Mouse (Mus musculus): Measurements from ENCODE around the gene Adar. TPM values are rescaled to one million over a fixed set of nuclear protein-coding genes. Genes with fewer than 3 reads are reported as not detected.

Gene Adar
- polyA plus RNA-seq, 2 experiments from 2014 or later: 51.0 to 56.7 TPM

GRCm38 (mm10) chr3:89732091-89732490, 17.3 kb downstream of the Adar start:
- no peak for ATAC-seq

GRCm38 (mm10) chr3:89738509-89738908, 23.7 kb downstream of the Adar start:
- ATAC-seq: no peak

GRCm38 (mm10) chr3:89752307-89752706, 37.5 kb downstream of the Adar start:
- no peak for ATAC-seq

GRCm38 (mm10) chr3:89755283-89755682, 40.5 kb downstream of the Adar start:
- ATAC-seq: no peak

DNA sequence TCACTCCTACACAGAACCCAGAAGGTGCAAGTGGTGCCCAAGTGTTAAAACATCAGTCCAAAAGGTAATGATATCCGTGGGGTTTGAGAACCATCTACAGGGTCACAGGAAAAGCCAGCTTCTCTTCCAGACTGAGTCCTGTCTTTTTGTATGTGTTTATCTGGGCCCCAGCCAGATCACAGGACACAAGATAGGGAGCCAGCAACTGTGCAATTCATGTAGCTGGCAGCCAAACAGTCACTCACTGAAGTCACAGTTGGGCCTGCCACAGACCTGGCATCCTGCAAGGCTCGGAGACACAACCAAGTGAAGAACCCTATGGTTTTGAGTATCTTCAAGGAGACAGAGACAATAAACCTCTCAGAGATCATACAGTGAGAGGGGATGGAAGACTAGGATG, 43.0 kb downstream of the Adar start:
- ATAC-seq: no peak

DNA sequence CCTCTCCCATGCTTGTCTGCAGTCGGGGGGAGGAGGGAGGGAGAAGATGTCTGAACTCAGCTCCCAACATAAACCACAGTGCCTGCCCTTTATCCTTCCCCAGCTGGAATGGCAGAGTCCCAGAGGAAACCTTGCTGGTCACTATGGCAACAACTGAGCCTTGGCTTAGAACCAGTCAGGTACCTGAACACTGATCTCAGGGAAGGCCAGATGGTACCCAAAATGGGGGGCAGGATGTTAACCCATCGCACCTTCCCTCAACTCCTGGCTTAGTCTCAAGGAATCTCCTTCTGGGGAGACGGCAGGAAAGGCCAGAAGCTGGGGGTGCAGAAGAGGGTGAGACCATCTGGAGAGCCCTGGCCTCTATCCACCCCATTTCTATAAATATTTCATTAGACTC, 45.0 kb downstream of the Adar start:
- ATAC-seq: no peak

DNA sequence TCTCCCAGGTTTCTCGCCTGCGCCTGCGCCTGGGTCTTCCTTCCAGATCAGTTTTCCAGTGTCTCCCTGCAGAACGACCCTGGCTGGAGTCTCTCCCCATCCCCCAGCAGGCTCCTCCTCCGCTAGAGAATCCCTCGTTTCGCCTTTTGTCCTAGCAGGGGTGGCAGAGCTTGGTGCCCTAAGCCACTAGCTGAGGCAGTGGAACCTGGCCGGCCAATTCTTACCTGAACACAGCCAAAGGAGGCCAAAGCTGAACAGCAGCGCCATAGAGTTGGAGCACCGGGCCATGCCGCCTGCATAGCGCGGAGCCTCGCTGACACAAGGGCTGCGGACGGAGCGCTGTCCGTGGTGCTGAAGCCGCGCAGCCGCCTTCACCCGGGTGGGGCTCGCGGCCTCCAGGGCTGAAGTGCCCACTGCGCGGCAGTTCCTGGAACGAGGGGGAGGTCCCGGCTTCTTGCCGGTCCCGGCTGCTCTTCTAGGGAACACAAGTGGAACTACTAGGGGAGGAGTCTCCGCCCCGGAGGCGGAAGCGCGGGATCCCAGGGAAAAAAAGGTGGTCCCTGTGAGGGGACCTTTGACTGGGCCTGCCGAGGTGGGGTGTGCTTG, 49.4 kb downstream of the Adar start, which contains the start of gene Chrnb2:
Chrnb2 (minus strand) TSS at position 514 of the 606 bp plus-strand sequence.
- ATAC-seq: peak; percentile 76

GRCm38 (mm10) chr3:89769584-89769983, 54.8 kb downstream of the Adar start:
- ATAC-seq: no peak

- ATAC-seq: no peak
These were observed 55.7 kb downstream of the Adar start for GRCm38 (mm10) chr3:89770425-89771002.

GRCm38 (mm10) chr3:89772588-89772967, 57.8 kb downstream of the Adar start:
- ATAC-seq: peak; percentile 51

DNA sequence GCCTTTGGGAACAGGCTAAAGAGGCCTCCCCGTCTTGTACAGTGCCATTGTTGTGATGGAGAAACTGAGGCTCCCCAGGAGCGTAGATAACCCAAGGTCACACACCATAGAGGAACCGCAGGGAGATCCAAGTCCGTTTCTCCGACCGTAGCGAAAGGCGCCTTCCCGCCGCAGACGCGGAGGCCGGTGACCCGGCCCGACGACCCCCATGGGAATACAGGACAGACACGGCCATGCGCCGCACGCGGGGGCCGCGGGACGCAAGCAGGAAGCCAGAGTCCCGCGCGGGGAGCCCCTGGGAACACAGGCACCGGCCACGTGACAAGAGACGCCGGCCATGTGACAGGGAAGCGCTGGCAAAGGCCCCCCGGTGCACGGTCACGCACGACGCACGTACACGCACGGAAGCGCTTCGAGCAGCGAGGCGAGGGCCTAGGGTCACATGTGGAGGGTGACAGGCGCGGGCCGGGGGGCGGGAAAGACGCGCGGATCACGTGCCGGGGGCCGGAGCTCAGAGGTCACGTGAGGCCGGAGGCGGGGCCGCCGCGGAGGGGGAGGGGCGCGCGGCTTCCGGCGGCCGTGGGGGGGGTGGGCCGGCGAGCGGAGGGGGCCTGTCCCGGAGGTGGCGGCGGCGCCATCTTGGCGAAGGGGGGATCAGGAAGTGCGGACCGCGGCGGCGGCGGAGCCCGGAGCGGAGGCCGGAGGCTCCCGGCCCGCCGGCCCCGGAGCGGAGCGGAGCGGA, 58.3 kb downstream of the Adar start, which contains the start of gene Ube2q1:
Ube2q1 (plus strand) TSS at position 649 of the 742 bp plus-strand sequence.
- ATAC-seq: peak; percentile 92

DNA sequence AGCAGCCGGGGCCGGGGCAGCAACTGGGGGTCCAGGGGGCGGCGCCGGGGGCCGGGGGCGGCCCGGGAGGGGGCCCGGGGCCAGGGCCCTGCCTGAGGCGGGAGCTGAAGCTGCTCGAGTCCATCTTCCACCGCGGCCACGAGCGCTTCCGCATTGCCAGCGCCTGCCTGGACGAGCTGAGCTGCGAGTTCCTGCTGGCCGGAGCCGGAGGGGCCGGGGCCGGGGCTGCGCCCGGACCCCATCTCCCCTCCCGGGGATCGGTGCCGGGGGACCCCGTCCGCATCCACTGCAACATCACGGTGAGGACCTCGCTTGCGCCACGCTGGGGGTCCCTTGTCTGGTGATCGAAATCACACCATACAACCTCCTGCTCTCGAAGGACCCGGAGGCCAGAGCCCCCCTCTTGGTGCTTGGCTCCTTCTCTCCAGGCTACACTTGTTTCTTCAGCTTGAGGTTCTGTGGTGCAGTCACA, 59.0 kb downstream of the Adar start:
- ATAC-seq: no peak

DNA sequence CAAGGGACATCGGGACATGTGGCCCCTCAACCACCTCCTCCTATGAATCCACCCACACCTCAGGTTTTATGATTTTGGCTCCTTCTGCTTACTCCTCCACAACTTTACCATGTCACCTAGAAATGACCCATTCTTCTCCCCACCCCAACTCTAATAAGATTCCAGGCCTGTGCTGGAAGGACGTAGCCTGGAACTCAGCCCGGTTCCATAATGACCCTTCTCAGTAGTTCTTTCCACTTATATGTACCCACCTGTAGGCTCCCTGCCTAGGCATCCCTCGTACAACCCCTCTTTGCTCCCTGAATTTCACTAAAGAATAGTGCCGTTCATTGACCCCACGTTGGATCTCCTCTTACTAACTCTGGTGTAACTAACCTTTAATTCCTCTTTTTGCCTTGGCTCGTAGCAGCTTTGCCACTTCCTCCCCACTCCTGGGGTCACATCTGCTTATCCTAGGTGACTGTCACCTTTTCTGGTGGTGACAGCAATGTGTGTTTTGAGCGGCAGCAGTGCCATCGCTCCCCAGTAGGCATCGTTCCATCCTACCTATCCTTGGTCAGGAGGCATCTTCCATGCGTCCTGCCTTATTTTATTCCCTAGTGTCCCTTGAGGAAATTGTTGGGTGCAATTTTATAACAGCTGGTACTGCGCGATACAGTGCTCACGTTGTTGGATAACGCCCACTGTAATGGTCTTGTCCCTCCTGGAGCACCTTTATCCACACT, 59.6 kb downstream of the Adar start:
- ATAC-seq: no peak

- no peak for ATAC-seq
These were observed 61.2 kb downstream of the Adar start for GRCm38 (mm10) chr3:89776001-89776400.

DNA sequence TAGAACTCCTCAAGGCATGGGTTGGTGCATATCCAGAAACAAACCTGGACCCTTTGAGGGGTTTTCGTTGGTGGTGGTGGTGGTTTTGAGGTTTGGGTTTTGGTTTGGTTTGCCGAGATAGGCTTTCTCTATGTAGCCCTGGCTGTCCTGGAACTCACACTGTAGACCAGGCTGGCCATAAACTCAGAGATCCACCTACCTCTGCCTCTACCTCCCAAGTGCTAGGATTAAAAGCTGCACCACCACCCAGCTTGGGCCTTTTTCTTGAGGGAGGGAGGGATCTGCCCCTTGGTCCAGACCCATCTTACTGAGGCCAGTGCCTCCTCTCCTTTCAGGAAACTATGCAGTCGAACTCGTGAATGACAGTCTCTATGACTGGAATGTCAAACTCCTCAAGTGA, 65.3 kb downstream of the Adar start:
- no peak for ATAC-seq

GRCm38 (mm10) chr3:89781640-89782039, 66.8 kb downstream of the Adar start:
- ATAC-seq: no peak

GRCm38 (mm10) chr3:89784991-89785753, 70.3 kb downstream of the Adar start:
- no peak for ATAC-seq

DNA sequence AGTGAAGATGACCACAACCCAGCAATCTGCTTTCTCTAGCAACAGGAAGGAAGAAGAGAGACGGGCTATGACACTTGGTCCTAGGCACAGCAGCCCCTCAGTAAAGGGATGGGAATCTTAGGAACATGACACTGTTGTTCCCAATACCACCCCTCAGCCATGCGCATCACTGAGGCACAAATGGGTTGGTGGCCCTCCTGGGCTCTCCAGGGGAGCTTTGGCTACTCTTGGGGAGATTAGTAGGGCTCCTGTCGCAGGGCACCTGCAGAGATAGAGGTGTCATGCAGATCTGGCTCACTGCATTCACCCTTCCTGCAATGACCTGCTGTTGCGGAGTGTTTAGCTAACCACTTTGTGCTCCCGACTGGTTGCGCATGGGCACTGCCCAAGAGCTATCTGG, 71.5 kb downstream of the Adar start:
- ATAC-seq: no peak

GRCm38 (mm10) chr3:89788680-89789352, 74.0 kb downstream of the Adar start:
- ATAC-seq: no peak

- ATAC-seq: no peak
These were observed 79.8 kb downstream of the Adar start for GRCm38 (mm10) chr3:89794616-89795015.

DNA sequence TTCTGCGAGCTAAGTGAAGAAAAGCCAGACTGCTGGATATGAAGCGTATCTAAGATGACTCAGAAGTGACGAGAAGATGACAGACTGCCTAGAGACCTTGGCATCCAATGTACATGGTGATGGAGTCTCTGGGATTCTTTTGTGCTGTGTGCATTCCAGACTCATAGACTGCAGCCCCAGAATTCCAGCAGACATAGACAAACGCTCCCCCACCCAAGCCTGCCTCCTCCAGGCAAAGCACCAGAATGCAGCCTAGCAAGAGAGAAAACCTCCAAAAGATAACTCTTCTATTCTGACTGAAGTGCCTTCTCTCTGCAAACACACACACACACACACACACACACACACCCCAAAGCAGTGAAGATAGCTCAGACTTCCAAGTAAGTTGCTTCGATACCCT, 80.9 kb downstream of the Adar start:
- no peak for ATAC-seq

GRCm38 (mm10) chr3:89796358-89796757, 81.5 kb downstream of the Adar start:
- no peak for ATAC-seq

All from activated CD4-positive, CD25-positive, alpha-beta regulatory T cell, adult 4 months (primary cell).